Mouse (Mus musculus): ENCODE results near the gene Osbp2. TPM values are rescaled to one million over a fixed set of nuclear protein-coding genes. Genes with fewer than 3 reads are reported as not detected.

The Osbp2 gene
- total and polyA plus RNA-seq, 3 experiments, result 0.22 TPM; not detected in 2

DNA sequence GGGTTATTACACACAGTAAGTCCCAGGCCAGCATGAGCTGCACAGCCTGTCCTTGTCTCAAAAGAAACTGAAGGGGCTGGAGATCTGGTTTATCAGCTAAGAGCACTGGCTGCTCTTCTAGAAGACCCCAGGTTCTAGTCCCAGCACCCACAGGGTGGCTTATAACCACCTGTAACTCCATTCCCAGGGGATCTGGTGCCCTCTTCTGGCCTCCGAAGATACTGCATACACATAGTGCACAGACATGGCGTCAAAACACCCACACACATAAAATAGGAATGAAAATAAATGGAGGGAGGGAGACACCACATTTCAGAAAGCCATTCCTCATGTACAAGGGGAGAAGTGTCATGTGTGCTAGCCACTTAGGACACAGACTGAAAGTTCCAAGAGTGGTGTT is 59.1 kb downstream of the Osbp2 start:
- TF ChIP-seq POLR2AphosphoS5 (IDR thresholded peaks at IDR 0.05; ENCODE audit: insufficient replicate concordance, low read depth, low read length) (no peak), TAL1 (conservative IDR thresholded peaks at IDR 0.05; ENCODE audit: low read depth, low read length) (no peak), GATA2 (IDR thresholded peaks at IDR 0.05; ENCODE audit: borderline replicate concordance, low read depth, low read length) (no peak)
- H3K27me3 ChIP-seq (ENCODE audit: insufficient read depth, low read length), result no peaks in the 10 kb centered on the region
- no peaks in the 10 kb centered on the region for H3K36me3 ChIP-seq (replicated peaks)
- H3K4me3 ChIP-seq (ENCODE audit: low read depth, low read length), result no peak overlapping the region
- no peak for DNase-seq (ENCODE audit: low spot score)
- no peaks in the 10 kb centered on the region for H3K4me1 ChIP-seq (ENCODE audit: insufficient read depth, low read depth, low read length)
- no peak for ATAC-seq (ENCODE audit: extremely low read depth, insufficient number of reproducible peaks, low FRiP score, poor library complexity, severe bottlenecking)
- H3K9me3 ChIP-seq (replicated peaks), result no peaks in the 10 kb centered on the region

GRCm38 (mm10) chr11:3802057-3802456 is 61.6 kb downstream of the Osbp2 start:
- Histone ChIP-seq H3K9me3 (replicated peaks) (no peaks in the 10 kb centered on the region), H3K4me1 (ENCODE audit: insufficient read depth, low read depth, low read length) (no peaks in the 10 kb centered on the region), H3K27me3 (ENCODE audit: insufficient read depth, low read length) (no peaks in the 10 kb centered on the region), H3K36me3 (replicated peaks) (no peaks in the 10 kb centered on the region), H3K4me3 (ENCODE audit: low read depth, low read length) (no peak overlapping the region)
- TF ChIP-seq TAL1 (conservative IDR thresholded peaks at IDR 0.05; ENCODE audit: low read depth, low read length) (no peak), GATA2 (IDR thresholded peaks at IDR 0.05; ENCODE audit: borderline replicate concordance, low read depth, low read length) (no peak), POLR2AphosphoS5 (IDR thresholded peaks at IDR 0.05; ENCODE audit: insufficient replicate concordance, low read depth, low read length) (no peak), GATA1 (IDR thresholded peaks at IDR 0.05; ENCODE audit: borderline replicate concordance, low read length) (no peak), CTCF (IDR thresholded peaks at IDR 0.05; ENCODE audit: low read depth, low read length) (no peak)
- ATAC-seq (ENCODE audit: extremely low read depth, insufficient number of reproducible peaks, low FRiP score, poor library complexity, severe bottlenecking), result no peak
- no peak for DNase-seq (ENCODE audit: low spot score)

DNA sequence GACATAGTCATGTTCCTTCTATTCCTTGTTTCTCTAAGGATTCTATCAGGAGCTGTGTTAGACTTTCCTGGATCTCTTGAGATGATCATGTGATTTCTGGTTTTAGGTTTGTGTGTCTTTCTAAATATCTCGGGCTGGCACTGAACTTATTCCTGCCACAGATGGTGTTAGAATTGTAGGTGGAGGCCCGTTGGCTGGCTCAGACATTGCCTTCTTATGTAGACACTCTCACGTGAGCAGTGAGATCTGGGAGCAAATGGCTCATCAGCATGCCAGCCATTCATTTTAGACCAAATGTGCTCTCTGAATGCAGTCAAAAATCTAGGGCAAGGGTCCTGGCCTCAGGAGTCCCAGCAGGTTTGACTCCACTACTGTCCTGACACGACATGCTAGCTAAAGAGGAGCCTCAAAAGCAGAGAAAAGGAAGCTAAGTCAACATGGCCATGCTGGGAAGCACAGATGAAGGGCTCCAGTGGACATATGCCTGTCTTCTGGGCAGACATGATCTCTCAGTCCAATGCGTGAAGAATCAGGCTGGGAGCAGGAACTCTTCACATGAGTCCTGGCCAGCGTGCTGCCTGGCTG is 66.0 kb downstream of the Osbp2 start:
- H3K27me3 ChIP-seq (ENCODE audit: insufficient read depth, low read length), result no peaks in the 10 kb centered on the region

GRCm38 (mm10) chr11:3790736-3791135 is 73.0 kb downstream of the Osbp2 start:
- ATAC-seq (ENCODE audit: extremely low read depth, insufficient number of reproducible peaks, low FRiP score, poor library complexity, severe bottlenecking) (no peak), DNase-seq (ENCODE audit: low spot score) (no peak)
- Histone ChIP-seq H3K4me1 (ENCODE audit: insufficient read depth, low read depth, low read length) (no peaks in the 10 kb centered on the region), H3K36me3 (replicated peaks) (no peaks in the 10 kb centered on the region), H3K27me3 (ENCODE audit: insufficient read depth, low read length) (0 out of 2 replicates have a peak, but pooled peaks cover 3% of the 10 kb centered on the region), H3K4me3 (ENCODE audit: low read depth, low read length) (no peak overlapping the region), H3K9me3 (replicated peaks) (no peaks in the 10 kb centered on the region)
- TF ChIP-seq CTCF (IDR thresholded peaks at IDR 0.05; ENCODE audit: low read depth, low read length) (no peak), TAL1 (conservative IDR thresholded peaks at IDR 0.05; ENCODE audit: low read depth, low read length) (no peak), POLR2AphosphoS5 (IDR thresholded peaks at IDR 0.05; ENCODE audit: insufficient replicate concordance, low read depth, low read length) (no peak), GATA2 (IDR thresholded peaks at IDR 0.05; ENCODE audit: borderline replicate concordance, low read depth, low read length) (no peak), GATA1 (IDR thresholded peaks at IDR 0.05; ENCODE audit: borderline replicate concordance, low read length) (no peak)

More for the DNA sequence above, 66.0 kb downstream of the Osbp2 start:
- ATAC-seq (ENCODE audit: extremely low read depth, insufficient number of reproducible peaks, low FRiP score, poor library complexity, severe bottlenecking) (no peak), DNase-seq (ENCODE audit: low spot score) (no peak)
- Histone ChIP-seq H3K9me3 (replicated peaks) (no peaks in the 10 kb centered on the region), H3K4me1 (ENCODE audit: insufficient read depth, low read depth, low read length) (no peaks in the 10 kb centered on the region), H3K36me3 (replicated peaks) (no peaks in the 10 kb centered on the region), H3K4me3 (ENCODE audit: low read depth, low read length) (no peak overlapping the region)
- no peak for TF ChIP-seq TAL1 (conservative IDR thresholded peaks at IDR 0.05; ENCODE audit: low read depth, low read length)
- no peak for TF ChIP-seq GATA2 (IDR thresholded peaks at IDR 0.05; ENCODE audit: borderline replicate concordance, low read depth, low read length)
- TF ChIP-seq CTCF (IDR thresholded peaks at IDR 0.05; ENCODE audit: low read depth, low read length), result no peak
- TF ChIP-seq POLR2AphosphoS5 (IDR thresholded peaks at IDR 0.05; ENCODE audit: insufficient replicate concordance, low read depth, low read length), result no peak
- TF ChIP-seq GATA1 (IDR thresholded peaks at IDR 0.05; ENCODE audit: borderline replicate concordance, low read length), result no peak

- DNase-seq (ENCODE audit: low spot score) (no peak), ATAC-seq (ENCODE audit: extremely low read depth, insufficient number of reproducible peaks, low FRiP score, poor library complexity, severe bottlenecking) (no peak)
- no peak overlapping the region for H3K4me3 ChIP-seq (ENCODE audit: low read depth, low read length)
- no peak for TF ChIP-seq GATA1 (IDR thresholded peaks at IDR 0.05; ENCODE audit: borderline replicate concordance, low read length)
- TF ChIP-seq TAL1 (conservative IDR thresholded peaks at IDR 0.05; ENCODE audit: low read depth, low read length), result no peak
- no peak for TF ChIP-seq POLR2AphosphoS5 (IDR thresholded peaks at IDR 0.05; ENCODE audit: insufficient replicate concordance, low read depth, low read length)
- TF ChIP-seq GATA2 (IDR thresholded peaks at IDR 0.05; ENCODE audit: borderline replicate concordance, low read depth, low read length), result no peak
- TF ChIP-seq CTCF (IDR thresholded peaks at IDR 0.05; ENCODE audit: low read depth, low read length), result no peak
- H3K9me3 ChIP-seq (replicated peaks), result no peaks in the 10 kb centered on the region
- H3K36me3 ChIP-seq (replicated peaks), result no peaks in the 10 kb centered on the region
- H3K27me3 ChIP-seq (ENCODE audit: insufficient read depth, low read length), result 0 out of 2 replicates have a peak, but pooled peaks cover 3% of the 10 kb centered on the region
- no peaks in the 10 kb centered on the region for H3K4me1 ChIP-seq (ENCODE audit: insufficient read depth, low read depth, low read length)
These were observed 73.8 kb downstream of the Osbp2 start for GRCm38 (mm10) chr11:3789919-3790318.

- no peak for ATAC-seq (ENCODE audit: extremely low read depth, insufficient number of reproducible peaks, low FRiP score, poor library complexity, severe bottlenecking)
- H3K27me3 ChIP-seq (ENCODE audit: insufficient read depth, low read length), result 0 out of 2 replicates have a peak, but pooled peaks cover 3% of the 10 kb centered on the region
- TF ChIP-seq CTCF (IDR thresholded peaks at IDR 0.05; ENCODE audit: low read depth, low read length), result peak; percentile 86
- TF ChIP-seq TAL1 (conservative IDR thresholded peaks at IDR 0.05; ENCODE audit: low read depth, low read length), result no peak
These were observed 77.1 kb downstream of the Osbp2 start for GRCm38 (mm10) chr11:3786564-3786963.

More at GRCm38 (mm10) chr11:3786564-3786963, 77.1 kb downstream of the Osbp2 start:
- peak; percentile 29 for DNase-seq (ENCODE audit: low spot score)
- Histone ChIP-seq H3K9me3 (replicated peaks) (no peaks in the 10 kb centered on the region), H3K36me3 (replicated peaks) (no peaks in the 10 kb centered on the region), H3K4me1 (ENCODE audit: insufficient read depth, low read depth, low read length) (no peaks in the 10 kb centered on the region), H3K4me3 (ENCODE audit: low read depth, low read length) (no peak overlapping the region)
